Mouse (Mus musculus): Measurements from ENCODE around the gene Gm5930.
"Not testable (repeated sequence)": the region's sequence is repeated elsewhere in the genome, so short reads cannot be mapped to it uniquely, and the experiment has no call there.

Gm5930 gene

DNA sequence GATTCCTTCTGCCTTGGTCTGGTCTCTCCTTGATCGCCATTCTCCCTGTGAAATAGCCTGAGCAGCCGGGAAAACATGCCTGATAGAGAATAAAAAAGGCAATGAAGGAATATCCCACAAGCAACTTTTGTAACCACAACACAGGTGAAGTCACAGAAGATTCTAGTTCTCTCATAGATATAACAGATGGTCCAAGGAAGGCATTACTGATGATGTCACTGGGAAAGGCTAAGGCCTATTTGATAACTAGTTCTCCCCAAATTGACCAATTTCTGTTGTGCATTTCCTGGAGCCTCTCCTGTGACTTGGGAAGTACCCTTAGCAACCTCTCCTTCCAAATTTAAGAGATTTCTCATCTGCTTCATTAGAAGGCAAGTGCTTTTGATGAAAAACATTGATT is at the start of gene Gm5930:
Gm5930 (minus strand) TSS at position 101 of the 400 bp plus-strand sequence.
- not testable (repeated sequence) for DNase-seq

DNA sequence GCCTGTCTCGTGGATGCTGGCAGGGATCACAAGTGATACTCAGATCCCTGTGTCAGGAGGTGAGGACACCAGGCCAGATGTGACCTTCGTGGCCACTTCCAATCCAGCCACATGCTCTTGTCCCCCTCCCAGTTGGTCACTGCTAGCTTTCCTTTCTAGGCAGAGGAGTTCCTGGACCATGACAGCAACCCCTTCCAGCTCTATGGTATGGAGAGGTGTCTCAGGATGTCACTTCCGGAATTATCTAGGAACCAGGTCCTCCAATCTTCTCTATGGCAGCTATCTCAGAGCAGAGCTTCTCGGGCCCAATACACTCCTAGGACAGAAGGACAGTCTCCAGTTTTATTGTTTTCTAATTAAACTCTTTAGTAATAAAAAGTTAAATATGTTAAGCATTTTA is 45.8 kb upstream of the Gm5930 start:
- not testable (repeated sequence) for DNase-seq

DNA sequence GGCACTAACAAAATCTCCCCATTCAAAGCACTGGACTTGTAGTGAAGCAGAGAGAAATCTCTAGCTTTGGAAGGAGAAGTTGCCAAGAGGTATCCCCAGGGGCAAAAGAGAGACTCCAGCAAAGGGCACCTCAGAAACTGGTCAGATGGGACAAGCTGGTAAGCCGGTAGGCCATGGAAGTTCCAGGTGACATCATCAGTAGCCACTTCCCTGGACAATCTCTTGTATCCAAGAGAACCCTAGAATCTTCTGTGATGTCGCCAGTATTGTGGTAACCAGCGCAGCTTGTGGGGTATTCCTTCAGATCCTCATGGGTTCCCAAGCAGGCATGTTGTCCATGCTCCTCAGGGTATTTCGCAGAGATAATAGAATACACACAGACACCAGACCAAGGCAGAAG is 26.7 kb upstream of the Gm5930 start, which contains the start of gene Gm8229:
Gm8229 (plus strand) TSS at position 301 of the 400 bp plus-strand sequence.
- DNase-seq: not testable (repeated sequence)

DNA sequence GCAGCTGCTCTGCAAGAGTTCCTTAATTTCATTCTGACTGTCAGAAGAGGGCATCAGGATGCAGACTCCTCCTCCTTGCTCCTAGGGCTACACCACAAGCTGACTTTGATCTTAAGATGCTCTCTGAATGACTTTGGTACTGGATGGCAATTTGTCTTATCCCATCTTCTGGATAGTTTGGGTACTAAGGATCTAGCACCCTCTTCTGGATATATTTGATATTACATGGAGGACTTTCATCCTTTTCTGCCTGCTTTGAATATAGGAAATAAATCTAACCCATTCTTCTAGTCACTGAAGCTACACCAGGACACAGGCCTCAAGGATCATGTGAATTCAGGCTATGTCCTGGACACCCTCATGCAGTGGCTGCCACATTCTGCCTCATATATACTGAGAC is 23.9 kb upstream of the Gm5930 start:
- DNase-seq: not testable (repeated sequence)

DNA sequence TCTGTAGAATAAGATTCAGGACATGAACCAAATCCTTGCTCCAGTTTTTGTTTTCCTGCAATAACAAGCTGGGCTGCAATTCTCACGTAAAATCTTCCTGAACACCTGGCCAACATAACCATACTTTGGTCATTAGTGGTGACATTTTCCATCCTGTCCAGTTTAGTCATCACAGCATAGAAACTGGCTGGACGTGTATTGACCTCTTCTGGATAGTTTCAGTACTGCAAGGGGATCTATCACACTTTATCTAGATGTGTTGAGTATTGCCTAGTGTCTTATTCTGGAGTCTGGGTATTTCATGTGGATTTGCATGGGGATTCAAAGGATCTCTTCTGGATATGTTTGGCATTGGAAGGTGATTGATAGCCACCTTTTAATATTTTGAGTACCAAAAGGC is 23.0 kb upstream of the Gm5930 start:
- not testable (repeated sequence) for DNase-seq

DNA sequence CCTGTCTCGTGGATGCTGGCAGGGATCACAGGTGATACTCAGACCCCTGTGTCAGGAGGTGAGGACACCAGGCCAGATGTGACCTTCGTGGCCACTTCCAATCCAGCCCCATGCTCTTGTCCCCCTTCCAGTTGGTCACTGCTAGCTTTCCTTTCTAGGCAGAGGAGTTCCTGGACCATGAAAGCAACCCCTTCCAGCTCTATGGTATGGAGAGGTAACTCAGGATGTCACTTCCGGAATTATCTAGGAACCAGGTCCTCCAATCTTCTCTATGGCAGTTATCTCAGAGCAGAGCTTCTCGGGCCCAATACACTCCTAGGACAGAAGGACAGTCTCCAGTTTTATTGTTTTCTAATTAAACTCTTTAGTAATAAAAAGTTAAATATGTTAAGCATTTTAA is 26.3 kb downstream of the Gm5930 start:
- DNase-seq: not testable (repeated sequence)

DNA sequence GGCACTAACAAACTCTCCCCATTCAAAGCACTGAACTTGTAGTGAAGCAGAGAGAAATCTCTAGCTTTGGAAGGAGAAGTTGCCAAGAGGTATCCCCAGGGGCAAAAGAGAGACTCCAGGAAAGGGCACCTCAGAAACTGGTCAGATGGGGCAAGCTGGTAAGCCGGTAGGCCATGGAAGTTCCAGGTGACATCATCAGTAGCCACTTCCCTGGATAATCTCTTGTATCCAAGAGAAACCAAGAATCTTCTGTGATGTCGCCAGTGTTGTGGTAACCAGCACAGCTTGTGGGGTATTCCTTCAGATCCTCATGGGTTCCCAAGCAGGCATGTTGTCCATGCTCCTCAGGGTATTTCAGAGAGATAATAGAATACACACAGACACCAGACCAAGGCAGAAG is 53.1 kb downstream of the Gm5930 start, which contains the start of gene Gm8220:
Gm8220 (plus strand) TSS at position 301 of the 400 bp plus-strand sequence.
- DNase-seq: not testable (repeated sequence)

Measured in kidney, postnatal 25 days (tissue).